Mouse (Mus musculus): ENCODE data around the gene Emc4.

GRCm38 (mm10) chr2:112360781-112361169 is 7.1 kb downstream of the Emc4 start:
- TF ChIP-seq CTCF (IDR thresholded peaks at IDR 0.05; ENCODE audit: low read depth, low read length) (no peak), POLR2A (IDR thresholded peaks at IDR 0.05; ENCODE audit: extremely low read depth, insufficient read depth, low read length) (no peak)
